Mouse (Mus musculus): Measurements from ENCODE around the gene Dlgap3.

The Dlgap3 gene

DNA sequence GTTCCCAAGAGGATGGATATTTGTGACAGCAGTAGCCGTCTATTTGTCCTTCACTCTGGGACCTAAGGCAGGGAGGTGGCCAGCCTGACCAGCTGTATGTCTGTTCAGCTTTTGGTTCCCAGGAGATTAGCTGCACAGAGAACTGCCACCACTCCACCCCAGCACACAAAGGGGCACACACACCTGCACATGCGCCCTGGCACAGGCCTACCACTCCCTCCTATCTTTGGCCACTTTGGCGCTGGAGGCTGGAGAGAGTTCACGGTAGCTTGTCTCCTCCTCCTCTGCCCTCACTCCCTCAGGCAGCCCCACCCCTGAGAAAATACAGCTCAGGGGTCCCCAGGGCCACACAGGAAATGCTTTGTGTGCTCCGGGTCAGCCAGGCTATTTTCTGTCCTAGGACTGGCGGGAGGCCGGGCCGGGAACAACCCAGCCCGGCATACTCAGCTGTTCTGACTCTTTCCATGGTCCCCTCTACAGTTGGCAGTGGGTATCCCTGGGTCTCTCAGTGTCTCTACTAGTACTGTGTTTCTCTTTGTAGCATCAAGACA is 109.5 kb downstream of the Dlgap3 start:
- no peak for DNase-seq

DNA sequence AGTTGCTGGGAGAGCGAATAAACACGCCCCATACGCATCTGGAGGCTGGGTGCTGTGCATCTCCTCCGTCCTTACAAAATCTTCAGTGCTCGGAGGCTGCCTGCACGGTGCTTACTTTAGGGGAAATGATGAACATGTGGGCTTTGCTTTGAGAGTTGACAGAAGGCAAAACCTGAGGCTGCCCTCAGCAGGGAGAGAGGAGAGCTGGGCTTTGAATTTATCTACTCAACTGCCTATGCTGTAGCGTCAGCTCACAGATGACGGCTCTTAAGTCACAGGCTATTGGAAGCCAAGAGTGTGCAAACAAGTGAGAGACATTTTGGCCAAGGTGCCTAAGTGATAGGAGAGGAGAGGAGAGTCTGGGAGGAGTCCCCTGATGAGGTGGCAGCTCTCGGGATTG is 110.2 kb downstream of the Dlgap3 start:
- no peak for DNase-seq

Data from spleen, adult 18-20 months (tissue).